Mouse (Mus musculus) mesoderm, embryonic 11.5 days (tissue): ENCODE measurements around the gene Erbb2.

Experiments used
- DNase-seq: peaks from one replicate; pipeline ENCODE4 v3.0.0-alpha.2; 2012; ENCODE audit warnings: low read depth, low spot score

The Erbb2 gene

GRCm38 (mm10) chr11:98481231-98481630 lies 69.0 kb downstream of the Erbb2 start:
- DNase-seq = no peak

DNA sequence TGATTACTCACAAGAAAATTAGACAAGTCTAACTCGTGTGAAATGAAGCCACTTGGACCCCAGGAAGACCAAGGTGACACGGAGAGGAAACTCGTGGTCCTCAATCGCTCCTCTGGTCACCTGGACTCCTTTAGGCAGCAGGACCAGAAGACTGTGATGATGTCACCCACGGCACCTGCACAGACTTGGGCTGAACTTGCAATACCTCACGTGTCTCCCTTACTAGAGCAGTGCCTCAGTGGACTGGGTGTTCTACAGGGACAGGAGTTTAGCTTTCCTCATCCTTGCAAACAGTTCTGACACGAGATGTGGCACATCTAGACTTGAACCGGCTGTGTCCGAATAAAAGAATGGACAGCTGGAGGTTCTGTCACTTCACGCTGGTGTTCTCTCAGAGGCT lies 69.8 kb downstream of the Erbb2 start:
- DNase-seq = no peak

DNA sequence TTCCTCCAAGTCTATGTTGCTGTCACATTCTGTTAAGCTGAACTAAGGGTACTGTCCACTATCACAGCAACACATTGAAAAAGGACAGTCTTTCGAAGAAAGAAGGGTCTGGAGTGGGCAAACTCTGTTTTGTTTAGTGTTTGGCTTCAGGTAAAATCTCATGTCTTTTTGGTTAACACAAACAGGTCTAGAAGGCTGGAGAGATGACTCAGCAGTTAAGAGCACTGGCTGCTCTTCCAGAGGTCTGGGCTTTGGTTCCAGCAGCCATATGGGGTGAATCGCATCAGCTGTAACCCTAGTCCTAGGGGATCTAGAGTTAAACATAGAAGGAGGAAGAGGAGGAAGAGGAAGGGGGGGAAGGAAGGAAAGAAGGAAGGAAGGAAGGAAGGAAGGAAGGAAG lies 73.5 kb downstream of the Erbb2 start:
- DNase-seq = no peak
